Mouse (Mus musculus) olfactory bulb, adult 2 months (tissue): ENCODE data around the gene Isl1.

Source experiments
- CTCF ChIP-seq: fragments of 200-500 bp; IDR thresholded peaks from 2 replicates; pipeline ENCODE4 v1.5.1; 2012; ENCODE audit warnings: low read depth, mild to moderate bottlenecking, low read length, moderate library complexity; ENCODE audit not compliant: insufficient read depth
- POLR2A ChIP-seq: fragments of 200-500 bp; IDR thresholded peaks from 2 replicates; pipeline ENCODE4 v1.6.1; 2012; ENCODE audit warnings: mild to moderate bottlenecking, low read depth, low read length, moderate library complexity; ENCODE audit not compliant: insufficient read depth

DNA sequence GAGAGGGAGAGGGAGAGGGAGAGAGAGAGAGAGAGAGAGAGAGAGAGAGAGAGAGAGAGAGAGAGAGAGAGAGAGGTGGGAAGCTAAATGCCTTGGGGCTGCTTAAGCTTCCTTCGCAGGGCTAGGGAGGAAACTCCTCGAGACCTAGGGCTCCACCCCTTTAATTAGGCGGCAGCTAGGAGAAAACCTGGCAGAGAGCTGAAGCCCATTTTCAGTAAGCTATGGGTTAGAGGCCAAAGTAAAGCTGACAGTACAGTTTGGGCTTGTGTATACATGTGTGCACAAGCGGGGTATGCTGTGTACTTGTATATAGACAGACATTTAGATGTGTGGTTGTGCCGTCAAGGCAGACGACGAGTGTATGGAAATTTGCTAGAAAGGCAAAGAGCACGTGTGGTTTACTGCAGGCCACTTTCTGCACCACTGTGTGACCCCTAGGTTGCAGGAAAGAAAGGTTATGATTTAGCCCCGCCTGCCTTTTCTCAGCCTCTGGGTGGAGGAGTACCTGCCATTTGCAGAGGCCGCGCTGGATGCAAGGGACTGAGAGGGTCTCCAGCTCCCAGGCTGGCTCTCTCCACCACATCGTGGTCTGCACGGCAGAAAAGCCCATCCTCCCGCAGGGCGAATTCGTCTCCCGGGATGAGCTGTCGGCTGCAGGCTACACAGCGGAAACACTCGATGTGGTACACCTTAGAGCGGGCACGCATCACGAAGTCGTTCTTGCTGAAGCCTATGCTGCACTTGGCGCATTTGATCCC lies 4.6 kb downstream of the Isl1 start:
- TF ChIP-seq POLR2A (no peak), CTCF (no peak)
